Mouse (Mus musculus): ENCODE data around the gene Focad.

Focad gene

GRCm38 (mm10) chr4:88458093-88458492 is 363.7 kb downstream of the Focad start:
- DNase-seq (ENCODE audit: low spot score): no peak

DNA sequence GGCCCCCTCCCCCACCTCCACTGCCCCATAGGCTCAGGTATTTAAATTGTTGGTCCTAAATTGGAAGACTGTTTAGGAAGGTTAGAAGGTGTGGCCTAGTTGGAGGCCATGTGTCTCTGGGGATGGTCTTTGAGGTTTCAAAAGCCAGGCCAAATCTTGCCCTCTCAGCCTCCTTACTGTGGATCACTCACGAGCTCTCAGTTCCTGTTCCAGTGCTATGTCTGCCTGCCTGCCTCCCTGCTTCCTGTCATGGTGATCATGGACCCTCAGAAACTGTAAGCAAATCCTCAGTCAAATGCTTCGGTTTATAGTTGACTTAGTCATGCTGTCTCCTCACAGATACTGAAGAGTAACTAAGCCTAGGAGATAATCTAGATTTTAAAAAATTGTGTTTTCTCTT is 364.2 kb downstream of the Focad start:
- no peak for DNase-seq (ENCODE audit: low spot score)

Data from MN1 (cell line).